Mouse (Mus musculus): ENCODE measurements around the gene Olfr1427.
"Not testable (repeated sequence)": the region's sequence is repeated elsewhere in the genome, so short reads cannot be mapped to it uniquely, and the experiment has no call there.

Gene Olfr1427

DNA sequence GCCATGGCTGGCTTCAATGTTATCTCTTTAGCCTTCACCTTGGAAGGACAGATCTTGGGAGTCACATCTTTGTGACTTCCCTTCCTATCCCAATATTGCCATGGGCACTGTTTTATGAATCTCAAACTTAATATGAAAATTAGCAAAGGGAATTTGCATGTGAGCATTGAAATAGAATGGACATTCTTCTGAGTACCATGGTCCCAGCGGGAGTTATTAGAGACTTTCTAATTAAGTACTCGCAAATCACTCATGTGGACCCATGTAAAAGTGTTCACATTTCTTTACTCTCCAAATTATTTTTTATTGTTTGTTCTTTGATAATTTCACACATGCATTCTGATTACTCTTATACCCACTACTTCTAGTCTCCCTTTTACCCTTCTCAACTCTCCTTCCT, at the start of gene Olfr1427:
Olfr1427 (minus strand) TSS at position 101 of the 400 bp plus-strand sequence.
- no peak for DNase-seq (ENCODE audit: low spot score)

DNA sequence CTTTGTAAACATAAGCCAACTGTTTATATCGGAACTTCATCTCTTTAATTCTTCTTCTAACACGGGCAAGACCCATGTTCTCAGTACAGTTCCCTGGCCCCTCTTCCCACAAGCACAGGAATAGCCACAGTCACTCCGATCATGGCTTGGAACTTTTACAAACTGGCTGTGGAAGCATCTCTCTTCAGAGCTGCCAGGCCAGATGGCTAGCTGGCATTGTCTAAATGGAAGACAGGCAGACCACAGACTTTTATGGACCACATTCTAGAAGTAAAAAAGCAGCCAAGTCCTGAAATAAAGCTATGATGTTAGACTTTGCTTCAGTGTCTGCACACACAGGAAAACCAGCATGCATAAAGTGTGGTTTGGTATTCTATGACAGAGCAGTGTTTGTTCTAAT, 42.3 kb upstream of the Olfr1427 start:
- no peak for DNase-seq (ENCODE audit: low spot score)

DNA sequence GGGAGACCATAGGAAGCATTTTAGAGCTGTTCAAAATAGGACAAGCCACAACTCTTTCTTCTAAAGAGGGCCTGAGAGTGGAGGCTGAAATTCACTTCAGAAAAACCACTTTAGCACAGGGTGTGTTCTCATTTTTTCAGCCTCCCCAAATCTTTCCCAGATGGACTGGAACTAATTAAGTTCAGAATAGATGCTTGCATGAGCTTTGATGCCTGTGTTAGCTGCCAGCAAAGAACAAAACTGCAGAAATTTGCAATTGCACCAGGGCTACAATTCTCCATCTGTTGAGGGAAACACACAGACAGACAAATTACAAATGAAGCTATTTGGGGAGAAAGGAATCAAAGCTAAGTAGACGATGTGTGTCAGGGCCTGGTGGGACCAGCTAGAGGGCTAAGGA, 40.2 kb upstream of the Olfr1427 start:
- peak; percentile 14 for DNase-seq (ENCODE audit: low spot score)

DNA sequence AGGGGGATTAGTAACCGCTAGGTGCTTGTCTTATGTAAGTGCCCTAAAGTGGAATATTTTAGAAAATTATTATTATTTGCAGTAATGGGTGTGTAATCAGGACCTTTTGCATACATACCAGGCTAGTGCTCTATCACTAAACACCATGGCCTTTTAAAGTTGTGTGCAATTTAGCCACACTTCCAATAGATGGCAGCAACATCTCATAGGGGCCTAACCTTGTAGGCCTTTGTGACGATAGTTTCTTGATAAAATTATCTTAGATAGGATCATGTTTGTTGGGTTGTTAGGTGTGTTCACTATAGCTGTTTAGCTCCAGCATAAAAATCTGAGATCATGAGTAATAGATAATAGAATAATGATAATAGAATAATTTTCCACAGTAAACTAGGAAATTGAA, 31.2 kb upstream of the Olfr1427 start:
- DNase-seq (ENCODE audit: low spot score) = peak; percentile 67

DNA sequence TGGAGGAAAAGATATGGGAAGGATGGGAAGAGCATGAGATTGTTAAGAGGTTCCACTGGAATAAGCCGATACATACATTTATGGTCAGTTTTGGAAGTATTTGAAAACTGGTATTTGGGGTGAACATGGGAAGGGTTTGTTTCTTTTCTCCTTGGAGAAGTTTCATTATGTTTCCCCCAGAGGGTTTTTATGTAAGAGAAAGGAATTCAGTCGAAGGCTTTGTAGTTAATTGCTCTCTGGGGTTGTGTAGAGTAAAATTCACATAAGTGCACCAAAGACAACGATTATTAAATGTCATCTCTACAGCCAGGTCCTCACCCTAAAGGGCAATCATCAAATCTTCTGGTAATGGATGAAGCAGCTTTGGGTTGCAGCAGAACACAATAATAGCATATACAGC, 20.0 kb upstream of the Olfr1427 start, which contains the start of gene Olfr76:
Olfr76 (minus strand) TSS at position 101 of the 400 bp plus-strand sequence.
- DNase-seq (ENCODE audit: low spot score) = no peak

DNA sequence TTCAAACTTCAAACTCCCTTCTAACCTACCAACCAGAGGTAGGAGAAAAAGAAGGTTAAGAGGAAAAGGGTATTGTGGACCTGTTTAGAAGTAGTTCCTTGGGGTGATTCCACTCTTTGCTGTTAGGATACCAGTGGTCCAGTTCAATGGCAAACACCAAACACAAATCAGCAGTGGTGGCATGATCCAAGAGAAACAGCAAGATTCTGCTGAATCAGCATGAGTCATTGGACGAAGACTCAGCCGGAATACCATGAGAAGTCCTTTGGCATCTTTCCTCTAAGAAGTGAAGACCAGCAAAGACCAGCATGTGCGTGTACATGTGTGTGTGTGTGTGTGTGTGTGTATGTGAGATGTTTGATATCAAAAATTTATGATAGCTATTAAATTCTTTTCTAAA, 13.3 kb upstream of the Olfr1427 start:
- DNase-seq (ENCODE audit: low spot score) = no peak

GRCm38 (mm10) chr19:12115797-12116196, 12.7 kb upstream of the Olfr1427 start, which contains the start of gene Olfr1428:
Olfr1428 (minus strand) TSS chr19:12115897.
- DNase-seq (ENCODE audit: low spot score) = no peak

- DNase-seq (ENCODE audit: low spot score) = no peak
Observed at GRCm38 (mm10) chr19:12113807-12114206, 10.7 kb upstream of the Olfr1427 start.

DNA sequence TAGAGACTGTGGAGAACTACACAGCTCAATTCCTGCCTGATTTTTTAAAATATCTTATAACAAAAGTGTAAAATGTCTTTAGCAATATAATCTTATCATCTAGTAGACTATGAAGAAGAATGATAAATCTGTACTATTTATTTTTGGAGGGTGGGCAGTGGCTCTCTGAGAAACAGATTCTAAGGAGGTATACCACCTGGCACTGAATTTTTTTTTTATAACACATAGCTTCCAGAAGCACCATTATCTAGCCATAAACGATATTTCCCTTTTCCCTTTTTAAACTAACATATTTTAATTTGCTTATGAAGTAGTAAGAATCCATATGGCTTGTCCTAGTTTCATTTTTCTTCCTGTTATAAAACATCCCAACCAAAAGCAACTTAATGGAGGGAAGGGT, 1.4 kb upstream of the Olfr1427 start:
- no peak for DNase-seq (ENCODE audit: low spot score)

- no peak for DNase-seq (ENCODE audit: low spot score)
Observed at GRCm38 (mm10) chr19:12091913-12092312, 11.2 kb downstream of the Olfr1427 start, which contains the start of gene Olfr1426. Olfr1426 (minus strand) TSS chr19:12092013.

GRCm38 (mm10) chr19:12077631-12078030, 25.5 kb downstream of the Olfr1427 start, which contains the start of gene Olfr1425:
Olfr1425 (minus strand) TSS chr19:12077731.
- DNase-seq (ENCODE audit: low spot score) = not testable (repeated sequence)

DNA sequence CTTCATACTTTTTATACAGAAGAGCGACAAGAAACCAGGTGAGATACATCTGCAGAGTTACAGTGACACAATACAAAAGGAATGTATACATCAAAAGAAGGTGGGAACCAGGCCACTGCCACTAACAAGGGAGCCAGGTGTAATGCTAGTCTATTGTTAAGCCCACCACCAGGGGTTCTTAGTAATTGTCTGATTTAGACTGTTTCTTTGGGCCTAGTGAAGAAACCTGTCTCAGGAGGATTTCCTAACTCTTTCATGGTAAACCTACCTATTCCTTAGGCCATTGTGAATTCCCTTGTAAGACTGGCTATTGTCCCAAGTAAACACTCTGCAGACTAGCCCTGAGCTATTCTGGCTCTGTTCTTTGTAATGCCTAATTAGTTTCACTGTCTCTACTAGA, 33.6 kb downstream of the Olfr1427 start:
- not testable (repeated sequence) for DNase-seq (ENCODE audit: low spot score)

DNA sequence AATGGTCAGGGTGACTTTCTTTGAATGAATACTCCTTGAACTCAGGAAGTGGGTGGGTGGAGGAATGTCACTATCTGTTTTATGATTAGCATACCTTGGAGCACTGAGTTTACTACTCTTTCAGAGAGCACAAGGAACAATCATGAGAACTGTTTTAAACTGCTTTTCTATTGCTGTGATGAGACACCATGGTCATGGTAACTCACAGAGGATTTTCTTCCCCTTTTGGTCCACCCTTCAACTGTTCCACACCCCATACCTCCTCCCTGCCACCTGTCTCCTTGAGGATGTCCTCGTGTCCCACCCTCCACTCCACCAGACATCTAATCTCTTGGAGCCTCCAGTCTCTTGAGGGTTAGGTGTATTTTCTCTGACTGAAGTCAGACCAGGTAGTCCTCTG, 35.3 kb downstream of the Olfr1427 start:
- DNase-seq (ENCODE audit: low spot score) = not testable (repeated sequence)

DNA sequence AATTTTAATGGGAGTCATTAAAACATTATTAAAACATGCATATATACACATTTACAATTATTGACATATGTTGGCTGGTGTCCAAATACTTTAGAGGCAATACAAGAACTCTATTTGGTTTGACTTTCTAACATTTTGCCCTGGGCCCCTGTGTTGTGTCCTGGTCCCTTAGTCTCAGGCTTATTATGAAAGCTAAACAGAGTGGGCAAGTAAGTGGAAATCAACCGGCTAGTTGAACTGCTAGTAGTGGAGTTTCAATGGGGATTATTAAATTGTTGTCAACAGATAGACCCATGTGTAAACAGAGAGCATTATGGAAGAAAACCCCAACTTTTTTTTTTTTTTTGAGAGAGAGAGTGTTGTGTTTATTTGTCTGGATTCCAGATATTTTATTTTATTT, 40.6 kb downstream of the Olfr1427 start, which contains the start of gene Olfr1424:
Olfr1424 (minus strand) TSS at position 101 of the 400 bp plus-strand sequence.
- DNase-seq (ENCODE audit: low spot score) = not testable (repeated sequence)
